In genomic region chr1:79626140-79626539, GRCm38 (mm10) we compare ENCODE assay signal across 10 mouse cellular contexts. TPM values are rescaled to one million over a fixed set of nuclear protein-coding genes. Genes with fewer than 3 reads are reported as not detected.
A peak's percentile ranks its signal among the peaks of the same experiment; 100 is the strongest.
DNase-seq lines count a peak whose midpoint lies in the region; TF ChIP-seq lines count a peak whose summit lies in the region.
"Had no signal": no experiment of that assay in that cellular context is flagged by ENCODE, and none has a peak within 500 bp of the region (broad histone marks: within the 10 kb centered on the region; RNA-seq: fewer than 3 reads in every experiment).

No protein-coding gene starts in this region.

- 70% methylated on average over 4 of the region's 4 CpGs for whole genome bisulfite sequencing in forebrain, embryonic 10.5 days

- peak; percentile 23; the same call in 1 of the 2 replicates for TF ChIP-seq CTCF in gastrocnemius, adult 2 months (IDR thresholded peaks at IDR 0.05)

- H3K4me1 ChIP-seq in forebrain, embryonic 10.5 days, result peaks cover 13% of the 10 kb centered on the region
- H3K4me1 ChIP-seq: megakaryocyte, embryonic 14.5 days had no signal

- no peak for DNase-seq in gastrocnemius, adult 2 months
- DNase-seq in gastrocnemius, postnatal 36 days, result no peak
- DNase-seq in ovary, postnatal 36 days (ENCODE audit: low spot score), result peak; percentile 19
- no peak for DNase-seq in ovary, postnatal 10 days (ENCODE audit: low spot score)
- peak; percentile 30 for DNase-seq in induced T-regulatory cell, adult 2 months (ENCODE audit: low read depth)
- DNase-seq in thymus, postnatal 0 days (ENCODE audit: low spot score), result peak; percentile 7
- DNase-seq in forebrain, embryonic 10.5 days (ENCODE audit: extremely low spot score, low spot score), result no peak
- no peak for DNase-seq in gastrocnemius, postnatal 14 days
- DNase-seq: right cerebral cortex, postnatal 14 days had no signal

- no peaks in the 10 kb centered on the region for H3K9me3 ChIP-seq in forebrain, embryonic 10.5 days
- H3K9me3 ChIP-seq: megakaryocyte, embryonic 14.5 days had no signal

- H3K27me3 ChIP-seq in forebrain, embryonic 10.5 days (ENCODE audit: poor library complexity, severe bottlenecking), result no peaks in the 10 kb centered on the region
- H3K27me3 ChIP-seq: megakaryocyte, embryonic 14.5 days had no signal

- intact Hi-C loops in gastrocnemius, adult 2 months (cut with DNase I), result no loop called here
- intact Hi-C loops in gastrocnemius, postnatal 36 days (cut with DNase I), result no loop called here
- intact Hi-C loops in gastrocnemius, postnatal 14 days (cut with DNase I; ENCODE audit: low total_unique reads), result no loop called here

- no peak overlapping the region for H3K4me3 ChIP-seq in gastrocnemius, adult 2 months
- no peak overlapping the region for H3K4me3 ChIP-seq in forebrain, embryonic 10.5 days
- H3K4me3 ChIP-seq: megakaryocyte, embryonic 14.5 days had no signal

- H3K36me3 ChIP-seq in forebrain, embryonic 10.5 days (replicated peaks), result no peaks in the 10 kb centered on the region; the same call in 1 of the 2 replicates

- H3K27ac ChIP-seq in gastrocnemius, adult 2 months, result no peak overlapping the region
- no peak overlapping the region for H3K27ac ChIP-seq in forebrain, embryonic 10.5 days

RNA-seq across cellular contexts. Expression of gene Ap1s3, which starts 45.6 kb away (rescaled TPM):
- not detected for total RNA-seq in gastrocnemius, adult 2 months (2021)
- not detected for total RNA-seq in gastrocnemius, postnatal 36 days (2021)
- 1.2 and 1.3 TPM in 2 replicates for polyA plus RNA-seq in thymus, postnatal 0 days (2015; fragmentation: Nextera tagmentation; extraction: Ambion mirVana)
- polyA plus RNA-seq in forebrain, embryonic 10.5 days (2016; fragmentation: Nextera tagmentation; extraction: Ambion mirVana), result 0.31 and 0.47 TPM in 2 replicates
- under 1 TPM in 1 of 2 experiments, not detected in 1; 0.16 TPM for total RNA-seq in gastrocnemius, postnatal 14 days (2021)

Comparison
In these comparisons a context has a peak if more than half of its experiments do, and no peak if none do; other contexts are left out.
1. DNase-seq: peak in ovary, postnatal 36 days (single experiment), induced T-regulatory cell, adult 2 months (single experiment) and thymus, postnatal 0 days (single experiment); none in gastrocnemius, adult 2 months (single experiment), gastrocnemius, postnatal 36 days (0 of 2), ovary, postnatal 10 days (single experiment), forebrain, embryonic 10.5 days (single experiment) and gastrocnemius, postnatal 14 days (single experiment).